Mouse (Mus musculus) intestine, embryonic 14.5 days (tissue): Measurements from ENCODE around the gene 4933430I17Rik. TPM values are rescaled to one million over a fixed set of nuclear protein-coding genes. Genes with fewer than 3 reads are reported as not detected.

ENCODE experiments used
- ATAC-seq: fragments of 200-750 bp; cut with Nextera tagmentation; replicated peaks from 2 replicates; pipeline ENCODE4 v1.8.0; 2017; ENCODE audit warnings: low read depth, moderate number of reproducible peaks, moderate TSS enrichment, moderate library complexity; ENCODE audit not compliant: low FRiP score, low TSS enrichment
- DNase-seq: peaks from one replicate; pipeline ENCODE4 v3.0.0-alpha.2; 2018; ENCODE audit warnings: low spot score
- H3K27ac ChIP-seq: fragments of 300-500 bp; sonication (generic); 2 replicates; pipeline ENCODE4 v1.5.1; 2014; ENCODE audit warnings: low read depth, mild to moderate bottlenecking, control low read depth
- H3K27me3 ChIP-seq: fragments of 300-500 bp; sonication (generic); replicated peaks from 2 replicates; pipeline ENCODE4 v1.6.1; 2014; ENCODE audit warnings: low read length, control low read depth; ENCODE audit not compliant: control insufficient read depth, insufficient read depth
- H3K36me3 ChIP-seq: fragments of 300-500 bp; sonication (generic); 2 replicates; pipeline ENCODE4 v1.6.1; 2014; ENCODE audit warnings: low read length, control low read depth; ENCODE audit not compliant: control insufficient read depth, insufficient read depth
- H3K4me1 ChIP-seq: fragments of 300-500 bp; sonication (generic); replicated peaks from 2 replicates; pipeline ENCODE4 v1.6.1; 2014; ENCODE audit warnings: low read length, control low read depth, mixed read lengths; ENCODE audit not compliant: control insufficient read depth, insufficient read depth
- H3K4me2 ChIP-seq: fragments of 300-500 bp; sonication (generic); 2 replicates; pipeline ENCODE4 v1.6.1; 2014; ENCODE audit warnings: low read length
- H3K4me3 ChIP-seq: fragments of 300-500 bp; sonication (generic); 2 replicates; pipeline ENCODE4 v1.5.1; 2014; ENCODE audit warnings: low read depth, low read length, control low read depth, mixed read lengths
- H3K9ac ChIP-seq: fragments of 300-500 bp; sonication (generic); 2 replicates; pipeline ENCODE4 v1.6.1; 2014; ENCODE audit warnings: mild to moderate bottlenecking, low read length
- H3K9me3 ChIP-seq: fragments of 300-500 bp; sonication (generic); 2 replicates; pipeline ENCODE4 v1.6.1; 2016; ENCODE audit warnings: low read length, control low read depth; ENCODE audit not compliant: control insufficient read depth
- WGBS: fragments of 180-500 bp; shearing (Covaris S2); extraction: QIAGEN DNeasy Blood & Tissue Kit; methylation state at CpG from one replicate; pipeline ENCODE4 v1.1.7; 2014; 5-methylcytosine and 5-hydroxymethylcytosine counted together
- polyA plus RNA-seq: library from polyadenylated mRNA; unstranded; fragments of >200 nt; fragmentation: Nextera tagmentation; extraction: Ambion mirVana; gene quantifications from 2 replicates; pipeline ENCODE4 v1.2.1, GENCODE M21; 2014

Gene 4933430I17Rik
- polyA plus RNA-seq, 1 experiment from 2014 or later = 0.26 TPM

GRCm38 (mm10) chr4:62544801-62545200 is 19.6 kb downstream of the 4933430I17Rik start:
- Histone ChIP-seq H3K4me2 (no peak overlapping the region), H3K4me1 (no peaks in the 10 kb centered on the region), H3K27me3 (no peaks in the 10 kb centered on the region), H3K9ac (no peak overlapping the region), H3K36me3 (no peaks in the 10 kb centered on the region), H3K27ac (no peak overlapping the region), H3K4me3 (no peak overlapping the region), H3K9me3 (no peaks in the 10 kb centered on the region)
- DNase-seq = no peak
- ATAC-seq = no peak

DNA sequence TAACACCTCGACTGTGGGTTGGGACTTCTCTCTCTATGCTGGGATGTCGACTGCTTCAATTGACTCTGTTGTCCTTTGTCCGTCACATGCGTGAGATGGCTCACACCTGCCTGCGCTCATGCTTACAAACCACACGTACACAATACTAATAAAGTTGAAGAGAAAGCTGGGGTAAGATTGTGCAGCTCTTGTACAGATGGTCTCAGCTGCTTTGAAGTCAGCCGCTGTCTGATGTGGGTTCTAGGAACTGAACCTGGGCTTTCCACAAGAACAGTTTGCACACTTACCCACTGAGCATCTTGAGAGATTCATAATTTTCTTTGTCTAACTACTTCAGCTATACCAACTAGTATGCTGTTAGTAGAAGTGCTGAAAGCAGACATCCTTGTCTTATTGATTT is 26.8 kb downstream of the 4933430I17Rik start:
- Histone ChIP-seq H3K27ac (no peak overlapping the region), H3K9me3 (no peaks in the 10 kb centered on the region), H3K4me1 (no peaks in the 10 kb centered on the region), H3K36me3 (no peaks in the 10 kb centered on the region), H3K9ac (no peak overlapping the region), H3K4me2 (no peak overlapping the region), H3K4me3 (no peak overlapping the region), H3K27me3 (no peaks in the 10 kb centered on the region)
- no peak for DNase-seq
- ATAC-seq = no peak
- 79% methylated on average over 7 of the region's 7 CpGs for WGBS

GRCm38 (mm10) chr4:62557436-62557835 is 32.3 kb downstream of the 4933430I17Rik start:
- H3K9ac ChIP-seq = no peak overlapping the region
- no peaks in the 10 kb centered on the region for H3K36me3 ChIP-seq
- H3K27ac ChIP-seq = no peak overlapping the region
- ATAC-seq = no peak
- H3K9me3 ChIP-seq = no peaks in the 10 kb centered on the region
- 60% methylated on average over 3 of the region's 3 CpGs for WGBS
- no peak overlapping the region for H3K4me2 ChIP-seq
- H3K4me3 ChIP-seq = no peak overlapping the region
- H3K27me3 ChIP-seq = no peaks in the 10 kb centered on the region
- H3K4me1 ChIP-seq = no peaks in the 10 kb centered on the region
- DNase-seq = no peak

DNA sequence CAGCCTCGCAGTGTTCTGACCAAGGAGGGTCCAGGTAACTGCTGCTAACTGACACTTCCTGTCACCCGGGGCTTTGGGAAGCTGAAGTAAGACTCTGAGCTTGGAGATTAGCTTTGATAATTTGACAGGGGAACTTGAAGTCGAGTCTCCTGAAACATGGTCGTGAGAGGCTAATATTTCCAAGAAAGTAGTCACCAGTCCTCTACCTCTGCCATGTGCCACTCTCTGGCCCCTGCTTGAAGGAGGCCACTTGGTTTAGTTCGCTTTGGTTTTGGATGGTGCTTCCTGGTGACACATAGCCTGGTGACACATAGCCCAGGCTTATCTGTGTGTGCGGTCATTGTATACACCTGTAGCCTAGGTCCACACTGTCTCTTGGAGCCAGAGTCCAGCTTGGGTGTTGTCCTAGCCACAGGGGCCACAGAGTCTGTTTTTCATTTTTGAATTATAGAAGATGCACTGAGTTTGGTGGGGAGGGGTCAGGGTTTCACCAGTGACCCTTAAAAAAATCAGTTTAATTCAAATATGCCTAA is 34.7 kb downstream of the 4933430I17Rik start, which contains the start of gene Rgs3:
TSS of gene Rgs3 (plus strand) at position 51 of the 533 bp plus-strand sequence.
- no peak for DNase-seq
- no peaks in the 10 kb centered on the region for H3K27me3 ChIP-seq
- 53% methylated on average over 6 of the region's 6 CpGs for WGBS

GRCm38 (mm10) chr4:62560963-62561629 is 35.9 kb downstream of the 4933430I17Rik start:
- ATAC-seq = peak; percentile 56; the same call in 1 of the 2 replicates
- H3K4me2 ChIP-seq = no peak overlapping the region
- H3K27ac ChIP-seq = no peak overlapping the region

More for the DNA sequence above, 34.7 kb downstream of the 4933430I17Rik start, which contains the start of gene Rgs3:
- no peaks in the 10 kb centered on the region for H3K36me3 ChIP-seq
- H3K4me1 ChIP-seq = 0 out of 2 replicates have a peak, but pooled peaks cover 1% of the 10 kb centered on the region
- no peak for ATAC-seq
- no peak within 1 kb of the TSS for H3K9ac ChIP-seq
- no peak within 1 kb of the TSS for H3K27ac ChIP-seq
- no peak within 1 kb of the TSS for H3K4me2 ChIP-seq
- H3K9me3 ChIP-seq = no peaks in the 10 kb centered on the region
- no peak within 1 kb of the TSS for H3K4me3 ChIP-seq

GRCm38 (mm10) chr4:62561630-62562001 is 36.4 kb downstream of the 4933430I17Rik start:
- ATAC-seq = no peak
- no peak overlapping the region for H3K4me3 ChIP-seq
- 0 out of 2 replicates have a peak, but pooled peaks cover 9% of the 10 kb centered on the region for H3K4me1 ChIP-seq
- no peak overlapping the region for H3K9ac ChIP-seq
- 60% methylated on average over 3 of the region's 3 CpGs for WGBS
- H3K27me3 ChIP-seq = no peaks in the 10 kb centered on the region
- no peak overlapping the region for H3K27ac ChIP-seq
- H3K36me3 ChIP-seq = no peaks in the 10 kb centered on the region
- DNase-seq = no peak
- no peak overlapping the region for H3K4me2 ChIP-seq
- H3K9me3 ChIP-seq = no peaks in the 10 kb centered on the region

More at GRCm38 (mm10) chr4:62560963-62561629, 35.9 kb downstream of the 4933430I17Rik start:
- Histone ChIP-seq H3K36me3 (no peaks in the 10 kb centered on the region), H3K4me1 (0 out of 2 replicates have a peak, but pooled peaks cover 8% of the 10 kb centered on the region), H3K9me3 (no peaks in the 10 kb centered on the region), H3K27me3 (no peaks in the 10 kb centered on the region), H3K9ac (no peak overlapping the region), H3K4me3 (no peak overlapping the region)
- DNase-seq = peak; percentile 70
- 23% methylated on average over 4 of the region's 4 CpGs for WGBS

DNA sequence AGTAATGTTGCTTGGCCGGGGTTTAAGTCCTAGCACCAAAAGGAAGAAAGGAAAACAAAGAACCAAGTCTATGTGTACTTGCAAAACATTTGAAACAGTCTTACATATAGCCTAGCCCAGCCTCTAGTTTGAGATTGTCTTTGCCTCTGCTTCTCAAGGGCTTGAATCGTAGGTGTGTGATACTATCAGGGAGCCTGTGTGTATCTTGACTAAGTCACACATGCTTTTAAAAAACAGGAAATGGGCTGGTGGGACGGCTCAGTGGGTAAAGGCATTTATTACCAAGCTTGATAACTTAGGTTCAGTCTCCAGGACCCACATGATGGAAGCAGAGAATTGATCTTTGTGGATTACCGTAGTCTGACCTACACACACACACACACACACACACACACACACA is 36.8 kb downstream of the 4933430I17Rik start:
- Histone ChIP-seq H3K4me1 (0 out of 2 replicates have a peak, but pooled peaks cover 9% of the 10 kb centered on the region), H3K27me3 (no peaks in the 10 kb centered on the region), H3K4me2 (no peak overlapping the region), H3K36me3 (no peaks in the 10 kb centered on the region), H3K27ac (no peak overlapping the region), H3K9me3 (no peaks in the 10 kb centered on the region), H3K4me3 (no peak overlapping the region), H3K9ac (no peak overlapping the region)
- WGBS = 63% methylated on average over 4 of the region's 4 CpGs
- no peak for DNase-seq
- no peak for ATAC-seq

GRCm38 (mm10) chr4:62566530-62566929 is 41.4 kb downstream of the 4933430I17Rik start:
- Histone ChIP-seq H3K9me3 (no peaks in the 10 kb centered on the region), H3K4me2 (no peak overlapping the region), H3K4me1 (0 out of 2 replicates have a peak, but pooled peaks cover 15% of the 10 kb centered on the region), H3K4me3 (no peak overlapping the region), H3K27ac (no peak overlapping the region), H3K27me3 (no peaks in the 10 kb centered on the region), H3K36me3 (no peaks in the 10 kb centered on the region), H3K9ac (no peak overlapping the region)
- DNase-seq = no peak
- ATAC-seq = no peak
- 48% methylated on average over 4 of the region's 4 CpGs for WGBS

- WGBS = 89% methylated on average over 6 of the region's 6 CpGs
Observed at GRCm38 (mm10) chr4:62567696-62568095, 42.5 kb downstream of the 4933430I17Rik start.

More at GRCm38 (mm10) chr4:62567696-62568095, 42.5 kb downstream of the 4933430I17Rik start:
- Histone ChIP-seq H3K9me3 (no peaks in the 10 kb centered on the region), H3K36me3 (no peaks in the 10 kb centered on the region), H3K4me1 (0 out of 2 replicates have a peak, but pooled peaks cover 15% of the 10 kb centered on the region), H3K9ac (no peak overlapping the region), H3K4me2 (no peak overlapping the region), H3K27ac (no peak overlapping the region), H3K4me3 (no peak overlapping the region), H3K27me3 (no peaks in the 10 kb centered on the region)
- DNase-seq (no peak), ATAC-seq (no peak)
